Mouse (Mus musculus) heart, postnatal 0 days (tissue): ENCODE results near the gene Spint3. TPM values are rescaled to one million over a fixed set of nuclear protein-coding genes. Genes with fewer than 3 reads are reported as not detected.
"Not testable (repeated sequence)": the region's sequence is repeated elsewhere in the genome, so short reads cannot be mapped to it uniquely, and the experiment has no call there.

Experiments
- ATAC-seq: fragments of 200-750 bp; cut with Nextera tagmentation; 2 replicates; pipeline ENCODE4 v1.8.0; 2017; ENCODE audit warnings: low read depth, moderate number of reproducible peaks, moderate library complexity; ENCODE audit not compliant: insufficient read depth
- DNase-seq: peaks from one replicate; pipeline ENCODE4 v3.0.0-alpha.2; 2016; ENCODE audit warnings: low spot score
- H3K27ac ChIP-seq: fragments of 300-500 bp; sonication (generic); 2 replicates; pipeline ENCODE4 v1.5.1; 2014; ENCODE audit warnings: low read depth, mild to moderate bottlenecking
- H3K27me3 ChIP-seq: fragments of 300-500 bp; sonication (generic); 2 replicates; pipeline ENCODE4 v1.6.1; 2014; ENCODE audit warnings: low read length, mixed read lengths; ENCODE audit not compliant: control insufficient read depth, insufficient read depth
- H3K36me3 ChIP-seq: fragments of 300-500 bp; sonication (generic); replicated peaks from 2 replicates; pipeline ENCODE4 v1.6.1; 2014; ENCODE audit warnings: low read length, mixed read lengths; ENCODE audit not compliant: control insufficient read depth, insufficient read depth
- H3K4me1 ChIP-seq: fragments of 300-500 bp; sonication (generic); 2 replicates; pipeline ENCODE4 v1.6.1; 2014; ENCODE audit warnings: antibody characterized with exemption; ENCODE audit not compliant: control insufficient read depth, insufficient read depth
- H3K4me2 ChIP-seq: fragments of 300-500 bp; sonication (generic); 2 replicates; pipeline ENCODE4 v1.6.1; 2014; ENCODE audit warnings: low read depth, mild to moderate bottlenecking, low read length, moderate library complexity
- H3K4me3 ChIP-seq: fragments of 300-500 bp; sonication (generic); 2 replicates; pipeline ENCODE4 v1.5.1; 2014; ENCODE audit warnings: low read depth, low read length
- H3K9ac ChIP-seq: fragments of 300-500 bp; sonication (generic); replicated peaks from 2 replicates; pipeline ENCODE4 v1.6.1; 2014; ENCODE audit warnings: low read depth, low read length, mixed read lengths
- H3K9me3 ChIP-seq: fragments of 300-500 bp; sonication (generic); replicated peaks from 2 replicates; pipeline ENCODE4 v1.6.1; 2016; ENCODE audit warnings: low read length; ENCODE audit not compliant: control insufficient read depth
- CTCF ChIP-seq: IDR thresholded peaks from 2 replicates; pipeline ENCODE4 v1.5.1; 2016; ENCODE audit warnings: antibody characterized with exemption, control low read depth, low read depth
- EP300 ChIP-seq: IDR thresholded peaks from 2 replicates; pipeline ENCODE4 v1.6.1; 2016; ENCODE audit warnings: antibody characterized with exemption, low read depth
- WGBS: fragments of 180-500 bp; shearing (Covaris S2); extraction: QIAGEN DNeasy Blood & Tissue Kit; methylation state at CpG from one replicate; pipeline ENCODE4 v1.1.7; 2014; 5-methylcytosine and 5-hydroxymethylcytosine counted together
- polyA plus RNA-seq: library from polyadenylated mRNA; unstranded; fragments of >200 nt; fragmentation: Nextera tagmentation; extraction: Ambion mirVana; gene quantifications from 2 replicates; pipeline ENCODE4 v1.2.1, GENCODE M21; 2015
- total RNA-seq: library from RNA; depleted of rRNA; stranded (reverse); fragments of >200 nt; gene quantifications from 2 replicates; pipeline ENCODE4 v1.2.3, GENCODE M21; 2014; ENCODE audit warnings: low replicate concordance

The Spint3 gene
- total and polyA plus RNA-seq, 2 experiments from 2014 or later = not detected

DNA sequence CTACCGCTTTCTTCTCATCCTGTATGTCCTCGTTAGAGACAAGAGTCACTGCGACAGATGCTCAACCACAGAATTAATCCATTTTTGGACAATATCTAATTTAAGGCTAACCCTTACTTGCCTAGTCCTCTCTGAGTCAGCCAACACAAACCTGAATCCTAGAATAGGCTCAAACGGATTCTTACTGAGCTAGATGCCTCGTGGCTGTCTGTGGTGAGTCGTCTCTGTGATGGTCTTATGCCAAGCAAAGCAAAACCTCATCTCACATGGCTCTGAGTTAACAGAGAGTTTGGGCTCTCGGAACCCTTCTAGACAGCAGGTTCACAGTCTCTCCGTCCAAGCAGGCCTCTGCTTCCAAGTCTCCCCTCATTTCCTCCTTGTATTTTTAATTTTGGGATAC, 31.2 kb upstream of the Spint3 start:
- peaks cover 5% of the 10 kb centered on the region for H3K9me3 ChIP-seq
- DNase-seq (no peak), ATAC-seq (no peak)
- H3K4me3 ChIP-seq = no peak overlapping the region
- no peaks in the 10 kb centered on the region for H3K36me3 ChIP-seq
- no peak overlapping the region for H3K9ac ChIP-seq
- no peak overlapping the region for H3K27ac ChIP-seq
- no peaks in the 10 kb centered on the region for H3K4me1 ChIP-seq
- H3K27me3 ChIP-seq = no peaks in the 10 kb centered on the region
- WGBS = 75% methylated on average over 8 of the region's 8 CpGs
- TF ChIP-seq EP300 (no peak), CTCF (no peak)
- no peak overlapping the region for H3K4me2 ChIP-seq

DNA sequence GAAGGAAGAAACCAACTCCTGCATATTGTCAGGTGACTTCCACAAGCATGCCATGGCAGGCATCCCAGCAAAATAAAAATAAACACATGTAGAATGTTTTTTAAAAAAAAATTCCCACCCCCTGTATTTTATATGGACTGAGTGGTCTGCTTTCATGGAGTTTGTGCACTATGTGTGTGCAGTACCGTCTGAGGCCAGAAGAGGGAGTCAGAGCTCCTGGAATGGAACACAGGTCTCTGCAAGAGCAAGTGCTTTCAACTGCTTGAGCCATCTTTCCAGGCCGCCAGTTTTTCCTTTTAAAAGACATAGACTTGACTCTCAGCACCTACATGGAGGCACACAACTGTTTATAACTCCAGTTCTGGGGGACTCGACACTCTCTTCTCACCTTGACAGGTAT, 30.2 kb upstream of the Spint3 start:
- Histone ChIP-seq H3K27ac (no peak overlapping the region), H3K4me1 (no peaks in the 10 kb centered on the region), H3K4me3 (no peak overlapping the region), H3K27me3 (no peaks in the 10 kb centered on the region), H3K9ac (no peak overlapping the region), H3K4me2 (no peak overlapping the region), H3K36me3 (no peaks in the 10 kb centered on the region), H3K9me3 (peaks cover 5% of the 10 kb centered on the region)
- ATAC-seq (no peak), DNase-seq (no peak)
- 77% methylated on average over 3 of the region's 3 CpGs for WGBS
- TF ChIP-seq EP300 (no peak), CTCF (no peak)

DNA sequence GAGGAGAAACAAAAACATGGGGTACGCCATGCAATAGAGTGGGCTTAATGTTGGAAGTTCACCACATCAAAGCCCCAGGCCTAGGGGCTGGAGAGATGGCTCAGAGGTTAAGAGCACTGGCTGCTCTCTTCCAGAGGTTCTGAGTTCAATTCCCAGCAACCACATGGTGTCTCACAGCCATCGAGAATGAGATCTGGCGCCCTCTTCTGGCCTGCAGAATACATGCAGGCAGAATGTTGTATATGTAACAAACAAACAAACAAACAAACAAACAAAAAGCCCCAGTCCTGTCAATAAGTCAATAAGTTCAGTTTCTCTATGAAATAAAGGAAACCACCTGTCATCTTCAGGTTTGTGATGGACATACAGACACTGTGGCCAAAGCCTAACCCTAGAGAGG, 26.9 kb upstream of the Spint3 start:
- ATAC-seq (no peak), DNase-seq (no peak)
- no peaks in the 10 kb centered on the region for H3K27me3 ChIP-seq
- peaks cover 5% of the 10 kb centered on the region for H3K9me3 ChIP-seq
- H3K9ac ChIP-seq = no peak overlapping the region
- H3K4me3 ChIP-seq = no peak overlapping the region
- no peaks in the 10 kb centered on the region for H3K4me1 ChIP-seq
- TF ChIP-seq EP300 = no peak
- no peak for TF ChIP-seq CTCF
- no peak overlapping the region for H3K4me2 ChIP-seq
- H3K36me3 ChIP-seq = no peaks in the 10 kb centered on the region
- H3K27ac ChIP-seq = no peak overlapping the region
- 61% methylated on average over 3 of the region's 3 CpGs for WGBS

DNA sequence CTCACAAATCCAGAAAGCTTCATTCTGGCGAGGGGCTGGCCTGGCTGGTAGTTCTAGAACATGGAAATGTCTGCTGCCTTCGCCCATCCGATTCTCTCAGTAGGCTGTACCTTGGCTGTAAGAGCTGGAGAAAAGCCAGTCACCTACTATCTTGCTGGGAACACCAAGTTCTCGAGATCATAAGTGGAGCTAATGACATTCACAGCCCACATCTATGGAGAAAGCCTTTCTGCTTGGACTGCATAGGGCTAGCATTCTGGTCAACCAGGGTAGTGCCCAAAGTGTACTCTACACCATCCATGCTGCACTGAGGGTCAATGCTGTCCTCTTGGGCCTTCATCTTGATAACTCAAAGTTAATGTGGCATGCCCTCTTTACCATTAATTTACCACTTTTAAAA, 20.2 kb upstream of the Spint3 start, which contains the start of gene Eppin:
Eppin (minus strand) TSS at position 101 of the 400 bp plus-strand sequence.
- TF ChIP-seq EP300 (no peak), CTCF (no peak)
- Histone ChIP-seq H3K4me3 (no peak within 1 kb of the TSS), H3K4me1 (no peaks in the 10 kb centered on the region), H3K36me3 (no peaks in the 10 kb centered on the region), H3K27me3 (0 out of 2 replicates have a peak, but pooled peaks cover 2% of the 10 kb centered on the region), H3K4me2 (no peak within 1 kb of the TSS), H3K9me3 (no peaks in the 10 kb centered on the region), H3K9ac (no peak within 1 kb of the TSS), H3K27ac (no peak within 1 kb of the TSS)
- no peak for DNase-seq
- 59% methylated on average over 4 of the region's 4 CpGs for WGBS
- ATAC-seq = no peak

DNA sequence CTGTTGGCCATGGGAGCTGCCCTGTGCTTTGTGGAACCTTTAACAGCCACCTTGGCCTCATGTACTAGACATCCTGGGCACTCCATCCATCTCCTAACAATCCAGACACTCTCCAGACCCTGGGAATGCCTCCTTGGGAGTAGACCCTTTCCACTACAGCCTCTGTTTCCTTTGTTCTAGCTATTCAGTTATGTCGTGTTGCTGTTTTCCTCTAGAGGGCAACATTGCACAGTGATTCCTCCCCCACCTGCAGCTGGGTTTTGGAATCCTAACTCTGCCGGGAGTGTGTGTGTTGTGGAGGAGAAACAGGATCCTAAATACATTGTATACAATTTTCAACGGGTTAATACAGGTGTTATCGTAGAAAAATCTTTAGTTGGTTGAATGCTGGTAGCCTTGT, 18.8 kb upstream of the Spint3 start:
- 10% methylated on average over 4 of the region's 4 CpGs for whole genome bisulfite sequencing

DNA sequence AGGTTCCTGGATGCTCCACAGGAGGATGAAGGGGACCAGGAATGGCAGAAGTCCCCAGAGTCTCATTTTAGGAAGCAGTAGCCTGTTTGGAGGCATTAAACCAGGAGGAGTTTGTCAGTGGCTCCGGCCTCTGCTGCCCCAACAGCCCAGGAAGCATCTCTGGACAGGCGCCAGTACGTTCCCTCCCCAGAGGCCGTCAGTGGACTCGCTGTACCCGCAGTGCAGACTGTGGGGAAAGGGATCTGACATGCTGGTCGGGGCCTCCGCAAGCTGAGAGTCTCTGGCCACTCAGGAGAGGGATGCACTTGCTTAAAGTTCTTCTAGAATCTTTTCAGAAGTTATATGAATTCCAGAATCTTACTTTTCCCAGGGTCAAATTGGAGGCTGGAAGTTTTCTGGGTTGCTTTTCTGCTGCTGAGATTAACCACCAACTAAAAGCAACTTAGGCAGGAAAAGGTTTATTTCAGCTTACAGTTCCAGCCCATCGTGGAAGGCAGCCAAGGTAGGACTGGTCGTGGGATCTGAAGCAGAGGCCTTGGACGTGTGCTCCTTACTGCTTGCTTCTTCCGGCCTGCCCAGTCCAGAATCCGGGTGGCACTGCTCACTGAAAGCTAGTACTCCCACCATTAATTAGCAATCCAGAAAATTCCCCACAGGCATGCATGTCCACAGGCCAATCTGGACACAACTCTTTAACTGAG, 11.9 kb upstream of the Spint3 start, which contains the start of gene Wfdc6a:
Wfdc6a (minus strand) TSS at position 423 of the 701 bp plus-strand sequence.
- H3K4me1 ChIP-seq, ATAC-seq, H3K9me3 ChIP-seq, DNase-seq, H3K4me2 ChIP-seq, H3K27me3 ChIP-seq, H3K9ac ChIP-seq, H3K4me3 ChIP-seq, H3K27ac ChIP-seq, H3K36me3 ChIP-seq: not testable (repeated sequence)
- 43% methylated on average over 13 of the region's 13 CpGs for WGBS

More for the DNA sequence above, 18.8 kb upstream of the Spint3 start:
- TF ChIP-seq EP300 = no peak
- peak; percentile 80 for TF ChIP-seq CTCF
- peak; percentile 71 for DNase-seq
- Histone ChIP-seq H3K4me2 (no peak overlapping the region), H3K36me3 (no peaks in the 10 kb centered on the region), H3K9ac (no peak overlapping the region), H3K27ac (no peak overlapping the region), H3K9me3 (no peaks in the 10 kb centered on the region), H3K27me3 (0 out of 2 replicates have a peak, but pooled peaks cover 10% of the 10 kb centered on the region), H3K4me3 (no peak overlapping the region), H3K4me1 (no peaks in the 10 kb centered on the region)
- no peak for ATAC-seq
